Mouse (Mus musculus): ENCODE data around the gene Dsp. TPM values are rescaled to one million over a fixed set of nuclear protein-coding genes. Genes with fewer than 3 reads are reported as not detected.

The Dsp gene
- total and polyA plus RNA-seq, 2 experiments from 2014 or later: 0.07 to 2.7 TPM

- no peak for TF ChIP-seq CTCF (IDR thresholded peaks at IDR 0.05)
Measured at GRCm38 (mm10) chr13:38144962-38145713, 6.0 kb upstream of the Dsp start.

DNA sequence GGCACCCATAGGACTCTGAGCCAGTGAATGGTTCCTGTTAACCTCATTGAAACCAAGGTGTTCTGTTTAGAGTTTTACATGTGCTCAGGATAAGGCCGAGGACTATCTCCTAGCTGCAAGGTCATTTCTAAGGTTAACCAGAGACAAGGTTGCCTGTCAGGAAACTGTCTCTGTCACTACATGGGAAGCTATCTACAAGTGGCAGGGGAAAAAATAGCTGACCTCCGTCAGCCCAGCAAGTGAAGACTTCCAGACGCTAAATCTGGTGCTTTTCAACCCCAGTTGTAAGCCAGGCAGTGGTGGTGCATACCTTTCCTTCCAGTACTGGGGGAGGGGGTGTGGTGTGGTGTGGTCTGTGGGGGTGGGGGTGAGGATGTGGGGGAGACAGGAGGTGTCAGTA, 2.7 kb upstream of the Dsp start:
- 70% methylated on average over 3 of the region's 3 CpGs for WGBS
- TF ChIP-seq CTCF (IDR thresholded peaks at IDR 0.05): no peak
- Histone ChIP-seq H3K36me3 (ENCODE audit: insufficient read depth, low read length) (no peaks in the 10 kb centered on the region), H3K4me2 (ENCODE audit: low read depth, low read length, poor library complexity, severe bottlenecking) (no peak overlapping the region), H3K27me3 (ENCODE audit: insufficient read depth, low read length) (peaks cover 22% of the 10 kb centered on the region), H3K4me1 (ENCODE audit: insufficient read depth, low read length) (peaks cover 10% of the 10 kb centered on the region; the same call in 1 of the 2 replicates), H3K9ac (replicated peaks; ENCODE audit: low read length, poor library complexity, severe bottlenecking) (no peak overlapping the region), H3K27ac (ENCODE audit: low read depth, low read length) (no peak overlapping the region), H3K9me3 (ENCODE audit: low read length) (no peaks in the 10 kb centered on the region), H3K4me3 (ENCODE audit: low read depth, low read length) (no peak overlapping the region)
- no peak for DNase-seq (ENCODE audit: low spot score)
- no peak for ATAC-seq (ENCODE audit: low FRiP score)

More at GRCm38 (mm10) chr13:38144962-38145713, 6.0 kb upstream of the Dsp start:
- no peaks in the 10 kb centered on the region for H3K4me1 ChIP-seq (ENCODE audit: insufficient read depth, low read length)
- DNase-seq (ENCODE audit: low spot score) (no peak), ATAC-seq (ENCODE audit: low FRiP score) (no peak)
- no peak overlapping the region for H3K9ac ChIP-seq (replicated peaks; ENCODE audit: low read length, poor library complexity, severe bottlenecking)
- no peaks in the 10 kb centered on the region for H3K36me3 ChIP-seq (ENCODE audit: insufficient read depth, low read length)
- peaks cover 8% of the 10 kb centered on the region; the same call in 1 of the 2 replicates for H3K27me3 ChIP-seq (ENCODE audit: insufficient read depth, low read length)
- H3K27ac ChIP-seq (ENCODE audit: low read depth, low read length): no peak overlapping the region
- 13% methylated on average over 20 of the region's 20 CpGs for WGBS
- peak overlapping the region; percentile 21 for H3K4me2 ChIP-seq (ENCODE audit: low read depth, low read length, poor library complexity, severe bottlenecking)
- H3K4me3 ChIP-seq (ENCODE audit: low read depth, low read length): no peak overlapping the region
- no peaks in the 10 kb centered on the region for H3K9me3 ChIP-seq (ENCODE audit: low read length)

DNA sequence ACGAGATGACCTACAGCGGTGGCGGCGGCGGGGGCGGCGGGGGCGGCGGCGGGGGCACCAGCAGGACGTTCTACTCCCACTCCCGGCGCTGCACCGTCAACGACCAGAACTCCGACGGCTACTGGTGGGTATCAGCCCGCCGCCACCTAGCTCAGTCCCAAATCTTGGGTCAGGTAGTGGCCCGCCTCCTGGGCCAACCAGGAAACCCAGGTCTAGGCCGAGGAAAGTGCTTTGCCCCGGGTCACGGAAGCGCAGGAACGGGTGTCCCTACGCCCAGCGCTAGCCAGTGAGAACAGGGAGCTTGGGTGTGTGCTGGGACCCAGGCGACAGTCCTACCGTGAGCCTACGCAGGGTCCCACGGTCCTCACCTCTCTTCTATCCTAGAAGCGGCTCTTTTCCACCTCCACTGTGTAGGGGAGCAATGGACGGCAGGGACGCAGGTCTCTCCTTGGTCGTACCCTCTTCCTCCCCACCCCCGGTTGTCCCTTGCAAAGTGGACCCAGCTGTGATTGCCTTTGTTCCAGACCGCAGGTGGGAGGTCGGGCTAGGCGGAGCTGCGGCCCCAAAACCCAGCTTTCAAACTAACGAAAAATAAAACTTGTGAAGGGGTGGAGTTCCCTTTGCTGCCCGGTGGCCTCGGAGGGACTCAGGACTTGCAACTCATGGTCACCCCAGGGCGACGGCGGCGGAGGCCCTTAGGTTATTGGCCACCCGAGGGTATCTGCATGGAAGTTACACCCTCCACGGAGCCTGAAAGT, 756 bp downstream of the Dsp start:
- Histone ChIP-seq H3K9me3 (ENCODE audit: low read length) (no peaks in the 10 kb centered on the region), H3K9ac (replicated peaks; ENCODE audit: low read length, poor library complexity, severe bottlenecking) (no peak overlapping the region; the same call in 1 of the 2 replicates), H3K4me2 (ENCODE audit: low read depth, low read length, poor library complexity, severe bottlenecking) (peak overlapping the region; percentile 62), H3K4me3 (ENCODE audit: low read depth, low read length) (peak overlapping the region; percentile 39), H3K27me3 (ENCODE audit: insufficient read depth, low read length) (peaks cover 40% of the 10 kb centered on the region), H3K4me1 (ENCODE audit: insufficient read depth, low read length) (peaks cover 10% of the 10 kb centered on the region; the same call in 1 of the 2 replicates), H3K27ac (ENCODE audit: low read depth, low read length) (no peak overlapping the region), H3K36me3 (ENCODE audit: insufficient read depth, low read length) (no peaks in the 10 kb centered on the region)
- peak; percentile 27; the same call in 1 of the 2 replicates for ATAC-seq (ENCODE audit: low FRiP score)
- no peak for TF ChIP-seq CTCF (IDR thresholded peaks at IDR 0.05)
- no peak for DNase-seq (ENCODE audit: low spot score)
- under 1% methylated on average over 39 of the region's 49 CpGs for WGBS

DNA sequence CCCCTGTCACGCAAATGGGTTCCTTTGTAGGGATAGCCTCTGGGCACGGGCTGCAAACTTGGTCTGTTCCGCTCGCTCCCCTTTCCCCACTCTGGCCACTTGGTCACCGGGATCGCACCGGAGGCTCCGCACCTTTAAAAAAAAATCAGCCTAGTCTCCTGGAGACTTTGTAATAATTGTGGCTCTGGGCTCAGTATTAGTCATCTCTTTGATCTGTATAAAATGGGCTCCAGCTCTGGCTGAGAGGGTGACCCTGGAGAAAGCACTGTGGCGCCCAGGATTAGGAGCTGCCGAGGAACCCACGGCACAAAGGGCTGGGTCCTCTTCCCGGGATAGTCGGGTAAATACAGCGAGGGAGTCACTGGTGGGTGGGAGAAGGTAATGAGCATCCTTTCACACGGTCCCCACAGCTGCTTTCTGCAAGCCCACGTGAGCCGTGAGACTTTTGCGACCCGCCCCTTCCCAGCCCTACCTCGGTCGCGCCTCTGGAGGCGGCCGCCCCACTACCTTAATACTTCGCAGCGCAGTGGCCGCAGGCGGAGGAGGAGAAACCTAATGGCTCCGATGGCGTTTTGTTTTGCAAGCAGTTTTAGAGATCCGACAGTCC, 1.4 kb downstream of the Dsp start:
- ATAC-seq (ENCODE audit: low FRiP score) (no peak), DNase-seq (ENCODE audit: low spot score) (no peak)
- WGBS: under 1% methylated on average over 31 of the region's 31 CpGs
- no peak for TF ChIP-seq CTCF (IDR thresholded peaks at IDR 0.05)
- Histone ChIP-seq H3K4me3 (ENCODE audit: low read depth, low read length) (peak overlapping the region; percentile 39; the same call in 1 of the 2 replicates), H3K4me1 (ENCODE audit: insufficient read depth, low read length) (peaks cover 10% of the 10 kb centered on the region; the same call in 1 of the 2 replicates), H3K36me3 (ENCODE audit: insufficient read depth, low read length) (no peaks in the 10 kb centered on the region), H3K27ac (ENCODE audit: low read depth, low read length) (no peak overlapping the region), H3K9me3 (ENCODE audit: low read length) (no peaks in the 10 kb centered on the region), H3K9ac (replicated peaks; ENCODE audit: low read length, poor library complexity, severe bottlenecking) (no peak overlapping the region), H3K4me2 (ENCODE audit: low read depth, low read length, poor library complexity, severe bottlenecking) (peak overlapping the region; percentile 27), H3K27me3 (ENCODE audit: insufficient read depth, low read length) (peaks cover 42% of the 10 kb centered on the region)

- no peak for TF ChIP-seq CTCF (IDR thresholded peaks at IDR 0.05)
- no peak for DNase-seq (ENCODE audit: low spot score)
Measured at GRCm38 (mm10) chr13:38155523-38155922, 4.4 kb downstream of the Dsp start.

More at GRCm38 (mm10) chr13:38155523-38155922, 4.4 kb downstream of the Dsp start:
- Histone ChIP-seq H3K27me3 (ENCODE audit: insufficient read depth, low read length) (peaks cover 45% of the 10 kb centered on the region), H3K4me2 (ENCODE audit: low read depth, low read length, poor library complexity, severe bottlenecking) (no peak overlapping the region), H3K36me3 (ENCODE audit: insufficient read depth, low read length) (no peaks in the 10 kb centered on the region), H3K27ac (ENCODE audit: low read depth, low read length) (no peak overlapping the region), H3K9ac (replicated peaks; ENCODE audit: low read length, poor library complexity, severe bottlenecking) (no peak overlapping the region), H3K4me3 (ENCODE audit: low read depth, low read length) (no peak overlapping the region), H3K4me1 (ENCODE audit: insufficient read depth, low read length) (peaks cover 10% of the 10 kb centered on the region; the same call in 1 of the 2 replicates), H3K9me3 (ENCODE audit: low read length) (no peaks in the 10 kb centered on the region)
- 0% methylated on average over 2 of the region's 2 CpGs for WGBS
- no peak for ATAC-seq (ENCODE audit: low FRiP score)
